Mouse (Mus musculus) activated CD4-positive, CD25-positive, alpha-beta regulatory T cell, adult 4 months (primary cell): ENCODE measurements around the gene Cadm1. TPM values are rescaled to one million over a fixed set of nuclear protein-coding genes. Genes with fewer than 3 reads are reported as not detected.

ENCODE experiments used
- ATAC-seq: one replicate; pipeline ENCODE4 v1.8.0; 2017
- polyA plus RNA-seq, 2 experiments: library from polyadenylated mRNA; unstranded; fragments of 100-300 nt; shearing (Covaris generic); gene quantifications; one replicate each; pipeline ENCODE4 v1.2.1; 2017

Cadm1 gene
- polyA plus RNA-seq, 2 experiments from 2014 or later, result 0.12 to 0.36 TPM

GRCm38 (mm10) chr9:47610316-47610715 is 80.3 kb downstream of the Cadm1 start:
- no peak for ATAC-seq

- ATAC-seq, result no peak
These were observed 83.0 kb downstream of the Cadm1 start for GRCm38 (mm10) chr9:47612894-47613412.

DNA sequence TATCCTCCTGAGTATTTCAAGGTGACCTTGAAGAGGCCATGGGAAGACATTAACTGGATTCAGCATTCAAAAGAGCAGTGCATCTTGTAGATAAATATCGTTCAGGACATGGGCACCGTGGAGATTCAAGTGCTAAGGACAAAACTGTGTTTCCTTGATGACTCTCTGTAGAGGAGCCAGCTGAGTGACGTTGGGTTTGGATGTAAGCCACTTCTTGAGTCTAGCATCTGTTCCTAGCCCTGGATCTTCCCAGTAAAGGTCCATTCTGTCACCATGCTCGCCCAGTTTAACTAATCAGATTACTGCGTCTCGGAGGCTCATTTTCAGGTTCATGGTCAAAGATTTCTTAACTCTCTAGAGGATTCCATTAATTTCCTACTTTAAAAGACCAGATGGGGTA is 85.1 kb downstream of the Cadm1 start:
- no peak for ATAC-seq

- ATAC-seq, result no peak
These were observed 86.4 kb downstream of the Cadm1 start for GRCm38 (mm10) chr9:47616391-47616790.

- no peak for ATAC-seq
These were observed 89.6 kb downstream of the Cadm1 start for GRCm38 (mm10) chr9:47619501-47620029.

GRCm38 (mm10) chr9:47623447-47624445 is 93.8 kb downstream of the Cadm1 start:
- no peak for ATAC-seq

GRCm38 (mm10) chr9:47624565-47625520 is 94.9 kb downstream of the Cadm1 start:
- ATAC-seq, result no peak

DNA sequence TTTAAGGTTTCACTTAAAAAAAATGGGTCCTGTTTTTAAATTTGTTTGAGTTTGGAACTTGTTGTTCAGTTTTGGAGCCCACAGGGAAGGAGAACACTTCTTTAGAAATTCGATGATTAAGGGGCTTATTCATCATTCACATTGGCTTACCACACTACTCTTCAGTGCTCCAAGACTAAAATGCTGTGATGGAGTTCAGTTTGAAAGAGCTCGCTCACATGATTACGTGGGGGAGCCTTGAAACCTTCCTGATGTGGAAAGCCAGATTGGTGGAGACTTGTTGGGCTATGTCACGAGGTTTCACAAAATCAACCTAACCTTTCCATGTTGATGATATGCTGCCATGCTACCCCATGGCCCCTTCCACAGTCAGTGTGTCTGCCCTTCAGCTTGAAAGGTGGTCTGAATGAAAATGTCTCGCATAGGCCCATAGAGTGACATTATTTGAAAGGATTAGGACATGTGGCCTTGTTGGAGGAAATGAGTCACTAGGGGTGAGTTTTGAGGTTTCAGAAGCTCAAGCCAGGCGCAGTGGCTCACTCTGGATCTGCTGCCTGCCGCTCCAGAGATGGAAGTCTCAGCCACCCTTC is 95.7 kb downstream of the Cadm1 start:
- no peak for ATAC-seq

- no peak for ATAC-seq
These were observed 98.0 kb downstream of the Cadm1 start for GRCm38 (mm10) chr9:47627966-47628365.

DNA sequence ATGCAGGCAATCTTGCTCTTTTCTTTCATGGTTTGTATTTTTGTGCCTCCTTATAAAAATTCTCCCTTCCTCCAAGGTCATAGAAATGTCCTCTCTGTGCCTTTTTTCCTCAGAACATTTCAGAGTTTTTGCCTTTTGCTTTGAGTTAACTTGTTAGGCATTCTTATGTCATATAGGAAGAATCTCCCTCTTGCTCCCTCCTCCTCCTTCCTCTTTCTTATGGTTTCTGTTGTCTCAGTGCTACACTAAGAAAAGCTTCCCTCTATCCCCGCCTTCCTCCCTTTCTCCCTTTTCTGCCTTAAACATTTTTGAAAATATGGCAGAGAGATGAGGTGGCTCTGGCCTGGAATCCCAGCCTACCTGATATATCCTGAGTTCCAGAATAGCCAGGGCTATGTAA is 98.6 kb downstream of the Cadm1 start:
- ATAC-seq, result no peak

- no peak for ATAC-seq
These were observed 104.7 kb downstream of the Cadm1 start for GRCm38 (mm10) chr9:47634695-47635094.

DNA sequence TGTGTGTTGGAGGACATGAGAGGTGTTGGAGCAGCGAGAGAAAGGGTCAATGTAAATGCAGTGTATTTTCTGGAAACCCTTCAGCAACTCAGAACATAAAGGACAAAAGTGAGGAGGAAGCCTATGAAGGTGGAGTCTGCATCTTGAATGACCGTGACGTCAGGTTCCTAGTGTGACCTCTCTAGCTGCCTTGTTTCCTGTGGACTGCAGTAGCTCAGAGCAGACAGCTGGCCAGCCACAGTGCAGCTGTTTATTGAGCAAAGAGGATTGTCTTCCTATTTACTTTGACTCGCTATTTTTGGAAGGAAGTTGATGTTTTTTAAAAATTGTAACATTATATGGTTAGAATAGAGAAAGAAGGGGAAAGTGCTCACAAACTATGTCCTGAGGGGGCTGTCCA is 112.7 kb downstream of the Cadm1 start:
- no peak for ATAC-seq

GRCm38 (mm10) chr9:47645056-47645455 is 115.1 kb downstream of the Cadm1 start:
- ATAC-seq, result no peak

DNA sequence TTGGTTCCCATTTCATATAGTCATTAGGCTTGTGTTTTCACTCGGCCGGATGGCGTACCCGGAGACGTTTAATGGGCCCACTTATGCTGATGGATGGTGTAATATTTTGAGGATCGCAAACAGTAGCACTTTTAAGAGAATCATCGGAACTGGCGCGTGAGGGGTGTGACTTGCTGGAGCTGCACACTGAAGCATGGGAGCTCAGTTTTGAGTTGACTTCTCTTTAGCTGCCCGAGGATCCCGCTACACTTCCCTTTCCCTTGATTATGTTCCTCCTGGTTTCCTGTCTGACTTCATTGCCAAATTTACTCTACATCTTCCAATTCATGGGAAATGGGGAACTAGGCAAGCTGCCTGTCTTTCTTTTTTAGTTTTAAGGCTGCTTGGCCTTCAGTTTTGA is 121.5 kb downstream of the Cadm1 start:
- ATAC-seq, result no peak

- ATAC-seq, result no peak
These were observed 122.2 kb downstream of the Cadm1 start for GRCm38 (mm10) chr9:47652203-47652602.

DNA sequence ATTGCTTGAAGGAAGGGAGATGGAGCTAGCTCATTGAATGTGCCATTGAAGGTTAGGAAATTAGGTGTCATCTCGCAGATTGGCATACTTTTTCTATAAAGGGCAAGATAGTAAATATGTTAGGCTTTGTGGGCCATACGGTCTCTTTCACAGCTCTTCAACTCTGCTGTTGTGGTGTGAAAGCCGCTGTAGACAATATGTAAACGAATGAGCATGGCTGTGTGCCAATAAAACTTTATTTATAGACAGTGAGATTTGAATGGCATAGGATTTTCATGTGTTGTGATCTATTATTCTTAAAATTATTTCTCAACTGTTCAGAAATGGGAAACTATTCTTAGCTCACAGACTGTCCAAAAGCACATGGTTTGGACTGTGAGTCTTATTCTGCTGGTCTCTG is 123.0 kb downstream of the Cadm1 start:
- no peak for ATAC-seq

DNA sequence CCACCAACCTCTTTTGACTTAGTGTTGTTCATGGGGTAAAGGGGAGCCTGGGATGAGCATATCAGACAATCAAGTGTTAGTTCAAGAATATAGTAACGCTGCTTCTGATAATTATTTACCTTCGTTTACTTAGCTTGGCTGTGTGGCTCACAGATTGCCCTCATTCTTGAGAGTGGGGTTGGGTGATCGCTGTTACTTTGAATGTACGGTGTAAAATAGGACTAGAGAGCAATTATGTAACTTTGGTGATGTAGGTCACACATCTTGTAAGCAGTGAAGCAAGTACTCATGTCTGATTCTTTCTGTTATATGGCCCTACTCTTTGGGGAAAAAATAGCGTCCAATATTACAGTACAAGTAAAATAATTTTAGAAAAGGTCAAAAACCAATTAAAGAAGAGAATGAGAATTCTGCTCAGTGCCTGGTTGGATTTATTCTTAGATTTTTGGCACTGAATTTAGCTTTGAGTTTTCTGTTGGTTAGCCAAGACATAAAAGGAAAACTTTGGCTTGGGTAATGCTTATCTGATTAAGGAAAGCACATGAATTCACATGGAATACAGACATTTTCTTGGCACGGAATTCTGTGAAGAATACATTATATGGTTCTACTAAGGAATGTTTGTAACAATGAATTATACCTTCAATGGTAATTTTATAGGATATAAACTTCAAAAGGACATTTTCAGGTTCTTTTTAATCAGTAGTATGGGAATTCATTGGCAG is 129.6 kb downstream of the Cadm1 start:
- no peak for ATAC-seq

DNA sequence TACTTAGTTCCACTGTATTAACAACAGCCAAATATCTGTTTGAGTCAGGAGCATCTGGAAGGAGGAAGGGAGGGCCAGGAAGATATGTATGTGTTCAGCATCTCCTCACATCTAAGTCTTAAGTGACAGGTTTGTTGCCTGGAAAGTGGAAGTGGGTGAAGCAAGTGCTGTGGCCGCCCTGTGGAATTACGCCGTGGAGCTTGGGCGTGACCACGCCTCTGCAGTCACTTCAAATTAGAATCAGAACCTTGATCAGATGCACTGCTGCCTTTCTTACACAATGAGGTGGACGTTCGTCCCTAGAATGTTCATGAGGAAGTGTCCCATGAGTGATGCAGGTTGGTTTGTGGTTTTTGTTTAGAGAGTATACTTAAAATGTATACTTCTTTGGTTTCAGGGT is 131.6 kb downstream of the Cadm1 start:
- ATAC-seq, result no peak

DNA sequence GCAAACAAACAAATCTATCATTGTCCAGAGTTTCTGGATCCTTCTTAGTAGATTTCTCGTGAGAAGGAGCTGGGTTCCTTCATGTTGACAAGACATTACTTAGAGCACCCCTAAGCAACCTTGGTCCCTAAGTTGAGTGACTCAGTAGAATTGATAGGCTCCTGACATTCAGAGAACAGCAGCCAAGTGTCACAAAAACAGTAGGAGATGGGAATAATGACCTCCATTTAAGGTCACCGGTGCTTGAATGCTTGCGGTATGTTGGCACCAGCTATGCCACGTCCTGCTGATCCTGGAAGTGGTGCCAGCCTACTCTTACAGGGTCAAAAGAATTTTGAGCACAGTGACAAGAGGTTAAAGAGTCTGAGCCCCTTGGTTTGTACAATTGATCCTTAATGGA is 139.2 kb downstream of the Cadm1 start:
- ATAC-seq, result no peak

DNA sequence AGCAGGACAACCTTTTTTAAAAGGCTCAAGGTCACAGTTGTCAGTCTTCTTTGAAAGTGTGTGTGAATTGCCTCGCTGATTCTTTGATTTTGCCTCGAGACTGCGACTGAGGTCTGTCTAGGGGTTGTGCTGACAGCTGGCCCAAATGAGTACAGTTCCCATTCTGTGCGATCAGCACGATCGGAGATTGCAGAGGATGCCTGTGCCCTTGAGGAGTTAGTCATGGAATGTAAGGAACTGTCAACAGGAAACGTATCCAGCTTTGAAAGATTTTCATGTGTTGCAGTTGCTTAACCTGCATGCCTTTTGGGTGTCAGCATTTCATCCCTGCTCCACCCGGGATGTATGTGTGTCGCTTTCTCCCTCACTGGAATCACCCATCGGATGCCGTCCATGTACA is 141.6 kb downstream of the Cadm1 start:
- ATAC-seq, result no peak
